Mouse (Mus musculus): ENCODE measurements around the gene Agtpbp1. TPM values are rescaled to one million over a fixed set of nuclear protein-coding genes. Genes with fewer than 3 reads are reported as not detected.

Gene Agtpbp1
- polyA plus RNA-seq (2012; rRNA removed; ENCODE audit: low replicate concordance), result 1.5 and 2.3 TPM in 2 replicates

DNA sequence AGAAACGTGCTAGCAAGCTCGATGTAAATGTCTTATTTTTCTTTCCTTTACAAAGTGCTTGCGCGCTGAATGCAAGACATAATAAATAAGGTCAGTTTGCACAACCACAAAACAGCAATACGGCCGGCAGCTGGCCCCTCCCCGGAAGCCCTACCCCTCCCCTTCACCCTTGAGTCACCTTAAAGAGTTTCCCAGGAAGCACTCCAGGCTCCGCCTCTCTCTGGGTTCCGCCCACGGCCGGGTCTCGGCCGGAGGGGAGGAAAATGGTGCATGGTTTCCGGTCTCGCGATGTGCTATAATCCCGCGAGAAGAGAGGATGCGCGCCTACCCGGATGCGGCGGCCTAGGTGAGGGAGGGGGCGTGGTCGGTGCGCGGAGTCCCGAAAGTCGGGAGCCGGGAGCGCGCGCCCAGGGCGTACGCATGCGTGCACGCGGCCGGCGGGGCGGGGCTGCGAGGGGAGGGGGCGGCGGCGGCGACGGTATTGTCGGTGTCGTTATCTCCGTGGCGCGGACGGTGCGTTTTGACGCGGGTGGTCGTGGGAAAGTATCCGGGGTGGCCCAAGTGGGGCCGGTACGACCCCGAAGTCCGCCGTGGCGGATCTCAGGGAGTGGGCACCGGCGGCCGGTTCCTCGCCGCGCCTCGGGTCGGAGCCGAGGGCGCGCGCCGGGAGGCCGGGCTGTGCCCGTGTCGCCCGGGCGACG, at the start of gene Agtpbp1, which contains the start of gene Naa35:
Gene Agtpbp1, minus strand, starts transcription at position 281 of the 701 bp plus-strand sequence.
Gene Naa35, plus strand, starts transcription at position 313 of the 701 bp plus-strand sequence.

Other genes starting within 250 kb of the Agtpbp1 start
- 18.1 and 18.3 TPM in 2 replicates for gene Naa35, start within 50 bp of the Agtpbp1 start, polyA plus RNA-seq (2012; rRNA removed; ENCODE audit: low replicate concordance)
- gene Golm1, start 90.6 kb upstream of the Agtpbp1 start, polyA plus RNA-seq (2012; rRNA removed; ENCODE audit: low replicate concordance), result 13.5 and 39.8 TPM in 2 replicates
- not detected in 2 replicates for gene 4921517D22Rik, start 108.9 kb upstream of the Agtpbp1 start, polyA plus RNA-seq (2012; rRNA removed; ENCODE audit: low replicate concordance)
- gene Spata31d1a, start 125.1 kb upstream of the Agtpbp1 start, polyA plus RNA-seq (2012; rRNA removed; ENCODE audit: low replicate concordance), result not detected in 2 replicates
- not detected in 2 replicates for gene Spata31d1b, start 127.1 kb upstream of the Agtpbp1 start, polyA plus RNA-seq (2012; rRNA removed; ENCODE audit: low replicate concordance)
- not detected in 2 replicates for gene Spata31d1d, start 146.5 kb upstream of the Agtpbp1 start, polyA plus RNA-seq (2012; rRNA removed; ENCODE audit: low replicate concordance)
- 0.04 TPM in 1 of 2 replicates, not detected in the other for gene 1700014D04Rik, start 161.5 kb upstream of the Agtpbp1 start, polyA plus RNA-seq (2012; rRNA removed; ENCODE audit: low replicate concordance)
- gene Isca1, start 184.6 kb upstream of the Agtpbp1 start, polyA plus RNA-seq (2012; rRNA removed; ENCODE audit: low replicate concordance), result 44.8 and 51.4 TPM in 2 replicates
- not detected in 2 replicates for gene Gm49354, start 197.0 kb upstream of the Agtpbp1 start, polyA plus RNA-seq (2012; rRNA removed; ENCODE audit: low replicate concordance)
- 10.8 and 15.2 TPM in 2 replicates for gene Tut7, start 237.9 kb upstream of the Agtpbp1 start, polyA plus RNA-seq (2012; rRNA removed; ENCODE audit: low replicate concordance)

Measured in duodenum, adult 2 months (tissue).